Mouse (Mus musculus) T-helper 17 cell (primary cell): ENCODE data around the gene Tssc4.

Experiments used
- in situ Hi-C, 2 experiments: fragments of 300-600 bp; cut with MboI, MseI; formaldehyde crosslinking; loops; 1 replicate in 1 of 2; 2 replicates in 1 of 2; pipeline ENCODE4 v1.15.1; 2025; ENCODE audit warnings: high pct_unique_total_duplicates in 2 of 2

Tssc4 gene

DNA sequence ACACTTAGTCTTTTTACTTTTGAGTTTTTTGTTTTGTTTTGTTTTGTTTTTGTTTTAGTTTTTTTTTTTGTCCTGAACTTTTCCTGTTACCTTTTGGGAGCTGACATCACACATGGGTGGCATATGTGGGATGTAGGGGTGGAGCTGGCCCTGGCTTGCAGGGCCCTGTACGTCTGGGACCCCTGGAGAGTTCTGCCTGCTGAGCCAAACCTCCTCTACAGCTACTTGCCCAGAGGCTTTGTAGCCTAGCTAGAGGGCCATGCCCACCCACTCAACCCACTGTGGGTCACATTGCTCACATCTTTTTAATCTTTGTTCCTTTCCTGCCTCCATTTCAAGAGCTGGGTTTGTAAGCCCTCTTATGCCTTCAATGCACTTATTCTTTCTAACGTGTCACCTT lies 1.6 kb upstream of the Tssc4 start:
- in situ Hi-C loops: loop anchor here (5.0 to 25.0 kb wide), 2 partner anchors 60 to 1980 kb away; partner anchors contain the start of genes Tspan32 (in 2 of the 2) and Pkp3 (in 1 of the 2)

DNA sequence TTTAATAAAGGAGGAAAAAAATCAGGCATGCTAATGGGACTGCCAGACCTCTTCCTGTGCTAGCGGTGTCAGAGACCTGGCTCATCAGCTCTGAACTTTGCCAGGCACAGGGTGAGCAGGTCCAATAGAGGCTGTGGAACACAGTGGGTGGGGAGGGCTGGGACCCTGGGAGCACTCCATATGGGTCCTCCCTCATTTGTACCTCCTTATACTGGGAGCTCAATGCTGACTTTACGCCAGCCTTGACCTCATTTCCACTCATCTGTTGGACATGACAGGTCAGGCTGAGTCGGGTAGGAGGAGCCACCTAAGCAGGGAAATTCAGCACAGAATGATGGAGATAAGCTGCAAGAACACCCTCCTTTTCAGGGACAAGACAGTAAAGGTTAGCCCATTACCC lies 1.2 kb upstream of the Tssc4 start:
- in situ Hi-C loops: loop anchor here (5.0 to 25.0 kb wide), 2 partner anchors 61 to 1981 kb away; partner anchors contain the start of genes Tspan32 (in 2 of the 2) and Pkp3 (in 1 of the 2)

DNA sequence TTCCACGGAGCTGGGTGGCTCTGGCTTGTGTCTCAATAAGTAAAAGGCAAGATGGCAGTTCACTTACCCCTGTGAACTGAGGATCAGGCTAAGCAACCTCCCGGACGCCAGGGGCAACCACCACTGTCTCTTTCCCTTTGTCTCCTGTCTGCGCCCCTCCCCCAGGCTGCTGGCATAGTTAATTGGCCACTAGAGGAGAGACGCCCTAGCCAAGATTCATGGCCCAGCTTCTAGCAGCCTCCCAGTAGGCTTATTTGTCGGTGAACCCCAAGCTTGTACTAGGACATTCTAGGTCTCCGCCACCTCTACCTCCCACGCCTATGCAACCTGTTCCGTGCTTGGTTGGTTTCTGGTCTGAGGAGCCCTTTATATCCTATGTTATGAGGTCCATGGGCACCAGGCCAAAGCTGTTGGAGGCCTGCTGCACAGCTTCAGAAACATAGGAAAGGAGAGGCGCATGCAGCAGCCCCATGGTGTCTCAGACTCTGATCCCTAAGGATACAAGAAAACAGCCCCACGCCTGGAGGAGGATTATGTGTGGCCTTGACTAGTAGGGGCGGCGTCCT lies 650 bp upstream of the Tssc4 start:
- in situ Hi-C loops: loop anchor here (5.0 to 25.0 kb wide), 2 partner anchors 61 to 1981 kb away; partner anchors contain the start of genes Tspan32 (in 2 of the 2) and Pkp3 (in 1 of the 2)

DNA sequence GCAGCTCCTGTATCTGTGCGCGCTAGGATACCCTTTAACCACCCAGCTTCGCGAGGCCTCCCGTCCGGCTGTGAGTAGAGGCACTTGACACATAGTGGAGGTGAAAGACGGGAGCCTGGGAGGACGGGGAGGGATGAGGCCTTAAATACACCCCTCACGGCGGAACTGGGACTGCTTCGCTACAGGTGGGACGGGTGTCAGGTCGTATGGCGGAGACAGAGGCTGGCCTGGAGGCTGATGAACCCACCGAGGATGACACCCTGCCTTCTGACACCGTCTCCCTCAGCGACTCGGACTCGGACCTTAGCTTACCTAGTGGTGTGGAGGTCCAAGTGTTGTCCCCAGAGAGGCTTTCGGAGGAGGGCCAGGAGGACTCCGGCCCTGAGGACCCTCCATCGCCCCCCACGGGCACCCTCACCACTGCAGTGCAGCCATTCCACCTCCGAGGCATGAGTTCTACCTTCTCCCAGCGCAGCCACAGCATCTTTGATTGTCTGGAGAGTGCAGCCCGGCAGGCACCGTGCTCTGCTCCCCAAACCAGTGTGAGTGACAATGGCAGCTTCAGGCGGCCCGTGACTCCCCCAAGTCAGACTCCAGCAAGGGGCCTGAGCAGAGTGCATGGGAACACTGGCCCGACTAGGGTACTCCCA lies 827 bp downstream of the Tssc4 start:
- in situ Hi-C loops: loop anchor here (5.0 to 25.0 kb wide), 2 partner anchors 63 to 1983 kb away; partner anchors contain the start of genes Tspan32 (in 2 of the 2) and Pkp3 (in 1 of the 2)

DNA sequence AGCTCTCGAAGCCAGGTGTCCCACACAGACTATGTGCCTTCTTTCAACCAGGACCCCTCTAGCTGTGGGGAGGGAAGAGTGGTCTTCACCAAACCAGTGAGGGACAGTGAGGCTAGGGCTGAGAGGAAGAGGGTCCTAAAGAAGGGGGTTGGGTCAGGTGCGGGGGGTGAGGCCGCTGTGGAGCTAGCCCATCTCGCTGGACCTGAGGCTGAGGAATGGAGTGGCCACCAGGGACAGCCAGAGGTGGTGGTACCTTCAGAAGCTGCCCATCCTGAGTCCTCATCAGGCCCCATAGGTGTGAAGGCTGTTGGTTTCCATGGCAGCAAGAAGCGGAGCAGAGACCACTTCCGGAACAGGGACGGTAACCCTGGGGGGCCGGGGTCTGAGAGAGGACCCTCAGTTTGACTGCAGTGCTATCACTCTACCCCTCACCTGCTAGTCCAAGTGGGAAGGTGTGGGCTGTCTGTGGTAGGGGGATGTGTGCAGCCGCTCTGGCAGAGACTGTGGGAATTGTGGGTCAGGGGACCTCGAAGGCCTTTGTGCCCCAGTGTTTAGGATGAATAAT lies 1.5 kb downstream of the Tssc4 start:
- in situ Hi-C loops: loop anchor here in 1 of 2 experiments (25.0 kb wide), 1 partner anchor 1983 kb away; the partner anchor contains the start of gene Pkp3

DNA sequence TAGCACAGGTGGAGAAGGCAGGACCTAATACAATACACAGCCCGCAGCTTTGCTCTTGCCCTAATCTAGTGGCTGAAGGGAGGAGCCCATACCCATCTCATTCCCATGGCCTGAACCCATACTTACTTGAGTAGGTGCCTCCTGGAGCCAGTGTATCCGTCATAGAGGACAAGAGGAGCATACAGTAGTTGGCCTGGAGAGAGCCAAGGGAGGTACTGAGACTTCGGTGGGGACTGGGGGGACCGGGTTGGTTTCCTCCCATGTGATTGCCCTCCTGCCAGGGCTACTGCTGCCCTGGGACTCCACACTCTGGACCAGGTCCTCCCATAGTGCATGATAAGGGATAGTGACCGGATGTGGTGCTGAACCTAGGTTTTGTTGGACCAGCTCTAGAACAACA lies 3.6 kb downstream of the Tssc4 start:
- in situ Hi-C loops: loop anchor here in 1 of 2 experiments (25.0 kb wide), 1 partner anchor 1985 kb away; the partner anchor contains the start of gene Pkp3

DNA sequence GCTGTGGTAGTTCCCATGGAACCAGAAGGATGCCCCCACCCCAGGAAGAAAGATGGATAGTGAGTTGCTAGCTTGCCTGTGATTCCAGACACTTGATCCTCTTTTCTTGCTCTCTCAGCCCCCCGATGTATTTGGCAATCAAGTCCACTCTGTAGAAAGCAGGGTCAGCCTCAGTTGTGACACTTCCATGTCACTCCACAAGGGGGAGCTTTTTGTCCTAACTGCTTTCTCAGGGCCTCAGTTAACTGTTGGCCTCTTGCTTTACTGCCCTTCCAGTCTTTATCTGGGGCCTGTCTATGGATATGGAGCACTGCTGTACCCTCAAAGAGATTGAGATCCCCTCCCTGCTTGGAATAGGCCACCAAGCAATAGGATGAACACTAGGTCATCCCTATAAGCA lies 4.0 kb downstream of the Tssc4 start:
- in situ Hi-C loops: loop anchor here in 1 of 2 experiments (25.0 kb wide), 1 partner anchor 1986 kb away; the partner anchor contains the start of gene Pkp3

DNA sequence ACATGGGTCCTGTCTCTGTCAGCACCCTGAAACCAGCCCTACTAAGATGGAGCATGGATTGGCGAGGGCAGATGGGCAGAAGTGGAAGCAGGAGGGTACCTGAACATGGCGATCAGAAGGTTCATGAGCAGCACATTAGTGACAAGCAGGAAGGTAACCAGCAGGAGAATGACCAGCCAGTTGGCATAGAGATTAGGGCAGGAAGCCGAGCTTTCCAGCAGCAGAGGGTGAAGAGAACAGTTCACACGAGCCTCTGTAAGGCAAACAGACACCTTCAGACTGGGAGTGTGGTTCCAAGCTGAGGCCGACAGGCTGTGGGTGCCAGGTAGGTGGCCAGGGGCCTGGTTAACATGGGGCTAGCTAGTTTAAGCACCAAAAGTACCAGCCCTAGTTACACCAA lies 6.3 kb downstream of the Tssc4 start:
- in situ Hi-C loops: loop anchor here in 1 of 2 experiments (5.0 kb wide), 1 partner anchor 183 kb away; no protein-coding TSS in a partner anchor

DNA sequence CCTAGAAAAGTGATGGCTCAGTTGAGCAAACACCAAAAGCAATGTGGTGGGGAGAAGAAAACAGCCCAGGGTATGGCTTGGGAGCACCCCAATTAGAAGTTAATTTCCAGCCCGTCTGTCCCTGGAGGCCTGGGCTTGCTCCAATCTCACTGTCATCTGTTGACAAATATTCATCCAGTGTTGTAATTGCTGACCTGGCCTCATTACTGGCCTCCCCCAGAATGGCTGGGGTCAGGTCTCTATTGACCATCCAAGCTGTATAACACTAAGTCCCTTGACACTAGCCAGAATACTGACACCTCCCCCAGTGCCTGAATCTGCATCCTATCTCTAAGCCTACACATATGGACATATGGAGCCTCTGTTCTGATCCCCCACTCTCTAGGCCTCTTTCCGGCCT lies 8.3 kb downstream of the Tssc4 start:
- in situ Hi-C loops: loop anchor here in 1 of 2 experiments (5.0 kb wide), 1 partner anchor 185 kb away; no protein-coding TSS in a partner anchor

DNA sequence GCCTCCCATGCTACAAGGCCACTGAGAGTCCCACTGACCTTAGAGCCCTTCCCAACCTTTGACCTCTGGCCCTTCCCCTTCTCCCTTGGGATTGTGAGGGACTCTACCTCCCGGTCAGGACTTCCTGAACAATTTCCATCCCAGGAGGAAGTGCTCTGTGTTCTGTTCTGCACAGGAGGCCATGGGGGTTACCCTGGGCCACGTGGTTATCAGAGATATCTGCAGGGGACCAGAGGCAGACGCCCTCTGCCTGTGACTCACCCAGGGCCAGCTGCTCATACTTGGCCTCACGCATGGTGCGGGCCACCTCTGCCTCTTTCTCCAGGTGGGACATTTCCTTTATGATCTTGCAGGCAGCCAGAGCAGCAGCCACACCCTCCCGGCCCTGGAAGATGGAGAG lies 13.0 kb downstream of the Tssc4 start:
- in situ Hi-C loops: no loop called here

DNA sequence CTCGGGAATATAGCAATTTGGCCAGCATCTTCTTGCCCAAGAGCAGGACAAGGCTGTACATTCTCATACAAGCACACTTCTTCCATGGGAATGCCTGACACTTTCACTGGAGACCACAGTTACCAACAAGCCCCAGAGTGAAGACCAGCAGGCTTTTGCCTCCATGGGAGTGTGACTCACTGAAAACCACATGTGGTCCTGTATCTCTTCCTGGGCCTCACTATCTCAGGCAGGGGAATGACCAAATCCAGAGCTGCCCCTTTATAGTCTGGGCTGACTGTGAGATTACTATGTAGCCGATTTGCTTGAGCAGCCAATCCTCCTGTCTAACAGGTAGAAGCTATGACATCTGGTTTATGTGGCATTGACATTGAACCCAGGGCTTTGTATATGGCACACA lies 14.7 kb downstream of the Tssc4 start:
- in situ Hi-C loops: no loop called here

DNA sequence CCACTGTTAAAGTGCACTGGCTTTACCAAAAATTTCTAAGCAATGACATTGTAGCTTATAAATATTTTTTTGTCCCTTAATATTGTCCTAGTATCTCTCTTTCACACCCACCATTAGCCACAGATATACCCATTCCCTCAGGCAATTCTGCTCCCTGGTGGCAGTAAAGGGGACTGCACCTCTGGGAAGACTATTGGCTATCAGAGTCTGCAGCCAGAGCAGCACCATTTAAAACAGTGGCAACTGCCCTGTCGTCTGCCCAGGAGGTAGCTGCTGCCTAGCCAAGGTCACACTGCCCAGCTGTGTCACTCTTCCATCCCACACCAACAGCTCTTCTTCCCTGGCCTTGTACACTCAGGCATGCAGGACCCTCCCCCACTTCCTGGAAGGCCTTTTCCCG lies 17.3 kb downstream of the Tssc4 start:
- in situ Hi-C loops: no loop called here

DNA sequence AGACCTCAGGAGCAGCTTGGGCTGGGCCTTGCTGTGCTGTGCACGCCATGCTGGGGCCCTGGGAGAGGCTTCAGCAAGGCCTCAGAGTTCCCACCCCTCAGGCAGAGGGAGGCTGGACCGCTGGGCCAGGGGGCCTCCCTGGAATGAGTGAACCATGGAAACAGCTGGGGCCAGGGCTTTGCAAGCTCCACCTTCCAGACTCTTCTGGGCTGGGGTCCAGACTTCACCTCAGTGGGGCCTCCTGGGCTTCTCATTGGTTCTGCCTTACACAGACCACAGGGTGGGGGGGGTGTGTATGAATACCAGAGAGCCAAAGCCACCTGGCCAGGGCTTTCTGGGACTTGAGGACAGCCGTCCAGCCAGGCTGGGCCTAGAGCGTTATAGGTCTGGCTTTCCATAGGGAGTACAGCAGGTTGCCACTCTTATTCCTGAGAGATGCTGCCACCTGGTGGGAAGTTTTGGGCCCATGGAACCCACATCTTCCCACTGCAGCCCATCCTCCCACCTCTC lies 18.1 kb downstream of the Tssc4 start:
- in situ Hi-C loops: no loop called here

DNA sequence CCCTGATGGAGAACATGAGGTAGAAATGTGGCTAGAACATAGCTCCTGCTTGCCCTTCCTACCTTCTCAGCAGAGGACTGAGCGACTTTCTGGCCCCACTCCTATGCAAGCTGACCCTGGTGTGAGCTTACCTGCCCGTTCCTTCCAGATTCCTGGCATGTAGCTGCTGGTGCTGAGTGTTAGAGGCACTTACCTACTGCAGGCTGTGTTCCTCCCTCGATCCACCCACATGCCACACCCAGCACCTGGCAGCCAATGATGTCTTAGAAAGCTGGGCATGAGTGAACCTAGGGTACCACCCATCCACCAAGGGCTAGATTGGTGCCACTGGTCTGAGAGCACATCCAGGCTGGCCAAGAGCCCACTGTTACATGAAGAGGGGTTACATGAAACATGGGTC lies 24.8 kb downstream of the Tssc4 start:
- in situ Hi-C loops: no loop called here

DNA sequence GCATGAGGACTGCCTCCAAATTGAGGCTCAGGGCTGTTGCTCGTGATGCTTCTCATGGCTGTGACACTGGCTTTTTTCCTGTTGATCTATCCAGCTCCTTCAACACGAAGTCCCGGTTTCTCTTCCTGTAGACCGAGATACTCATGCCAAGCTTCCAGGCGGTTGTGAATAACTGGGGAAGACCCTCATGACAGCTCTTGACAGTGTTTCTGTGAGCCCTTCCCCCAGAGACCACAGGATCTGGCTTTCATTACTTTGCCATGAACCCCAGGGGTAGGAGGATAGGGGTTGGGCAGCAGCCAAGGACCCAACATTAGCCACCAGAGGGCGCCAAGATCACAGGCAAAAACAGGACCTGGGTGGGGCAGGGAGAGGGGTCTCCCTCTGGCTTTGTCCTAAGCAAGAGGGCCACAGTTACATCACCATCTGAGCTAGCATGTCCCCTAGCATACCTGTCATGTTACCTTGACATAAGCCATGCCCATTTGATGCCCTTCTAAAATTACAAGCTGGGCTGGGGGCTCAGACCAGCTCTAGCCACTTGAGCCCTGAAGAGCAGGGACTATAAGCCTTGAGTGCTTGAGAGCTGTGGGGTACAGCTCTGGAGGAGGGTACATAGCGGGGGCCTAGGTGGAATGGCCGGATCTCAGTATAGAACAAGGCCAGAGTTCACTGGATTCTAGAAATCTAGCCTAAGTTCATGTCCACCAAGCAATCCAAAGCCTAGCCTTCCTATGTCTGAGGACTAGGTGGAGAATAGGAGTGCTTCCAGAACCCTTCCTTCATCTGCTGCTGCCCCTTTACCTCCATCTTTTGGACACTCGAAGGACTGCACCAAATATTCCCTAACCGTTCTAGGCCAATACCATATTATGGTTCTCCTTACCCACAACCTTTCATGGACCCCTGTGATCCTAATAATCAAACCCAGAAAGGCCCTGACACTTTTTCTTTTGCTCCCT lies 25.8 kb downstream of the Tssc4 start, which contains the start of gene Trpm5:
TSS of gene Trpm5 (minus strand) at position 51 of the 962 bp plus-strand sequence.
- in situ Hi-C loops: no loop called here

DNA sequence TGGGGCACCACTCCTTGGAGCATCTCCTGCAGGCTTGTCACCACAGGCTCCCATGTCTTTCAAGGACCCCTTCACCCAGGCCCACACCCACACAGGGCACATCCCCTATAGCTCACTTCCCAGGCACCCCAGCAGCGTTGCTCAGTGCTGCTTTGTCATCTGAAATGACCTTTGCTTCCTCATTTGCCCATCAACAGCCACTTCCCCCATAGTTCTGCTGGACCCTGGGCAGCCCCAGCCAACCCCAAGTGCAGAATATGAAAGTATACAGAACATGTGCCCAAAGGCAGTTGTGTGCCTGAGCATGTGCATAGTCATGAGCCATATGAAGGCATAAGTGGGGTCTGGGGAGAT lies 26.5 kb downstream of the Tssc4 start:
- in situ Hi-C loops: no loop called here

DNA sequence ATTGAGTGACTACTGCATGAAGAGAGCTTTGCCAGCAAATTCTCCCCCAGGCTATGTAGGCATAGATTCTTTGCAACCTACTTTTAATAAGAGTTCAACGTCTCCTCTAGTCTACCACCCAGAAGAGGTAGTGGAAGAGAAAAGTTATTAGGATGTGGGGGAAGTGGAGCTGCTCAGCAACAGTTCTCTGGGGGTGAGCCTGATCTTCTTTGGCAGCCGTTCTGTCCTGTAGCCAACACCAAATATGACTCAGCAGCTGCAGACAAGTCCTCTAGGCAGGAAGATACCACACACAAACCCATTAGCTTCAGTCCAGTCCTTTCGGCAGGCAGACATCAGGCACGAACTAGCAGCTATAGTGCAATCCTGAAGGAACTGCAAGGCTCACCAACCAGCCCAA lies 31.7 kb downstream of the Tssc4 start:
- in situ Hi-C loops: no loop called here

DNA sequence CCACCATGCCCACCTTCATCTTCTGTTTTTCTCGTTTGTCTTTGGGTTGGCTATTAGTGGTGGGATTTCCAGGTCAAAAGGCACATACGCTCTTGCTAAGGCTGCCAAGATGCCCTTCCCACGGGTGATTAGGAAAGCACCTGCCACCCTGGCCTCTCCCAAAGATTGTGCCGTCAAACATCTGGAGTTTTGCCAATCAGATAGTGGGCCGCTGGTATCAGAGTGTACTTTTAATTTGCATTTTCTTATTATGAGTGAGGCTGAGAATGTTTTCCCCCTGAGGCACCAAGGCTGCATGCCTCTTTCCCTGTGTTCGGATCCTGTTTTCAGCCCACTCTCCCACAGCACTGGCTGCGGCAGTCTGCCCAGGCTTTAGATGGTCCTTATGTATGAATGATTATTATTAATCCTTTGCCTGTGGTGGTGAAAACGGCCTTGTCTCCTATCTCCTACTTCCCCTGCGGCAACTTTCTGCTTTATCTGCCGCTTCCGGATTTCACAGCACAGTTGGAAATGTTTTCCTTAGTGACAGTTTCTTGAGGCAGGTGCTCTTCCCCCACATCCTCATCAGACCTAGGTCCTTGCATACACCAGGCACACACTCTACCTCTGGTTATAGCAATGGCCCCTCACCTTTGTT lies 36.3 kb downstream of the Tssc4 start:
- in situ Hi-C loops: no loop called here

DNA sequence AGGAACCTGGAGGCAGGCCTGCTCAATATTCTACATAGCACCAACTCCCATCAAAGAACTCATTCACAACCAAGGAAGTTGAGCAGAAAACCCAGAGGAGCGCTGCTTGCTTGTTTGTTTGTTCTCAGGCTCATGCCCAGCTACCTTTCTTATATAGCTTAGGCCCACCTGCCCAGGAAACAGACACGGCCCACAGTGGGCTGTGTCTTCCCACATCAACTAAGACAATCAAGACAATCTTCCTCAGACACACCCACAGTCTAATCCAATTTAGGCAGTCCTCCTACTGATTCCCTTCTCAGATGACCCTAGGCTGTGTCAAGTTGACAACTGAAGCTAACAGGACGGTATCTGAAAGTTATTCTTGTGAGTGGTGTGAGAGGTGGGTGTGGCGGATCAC lies 37.0 kb downstream of the Tssc4 start, which contains the start of gene Kcnq1:
TSS of gene Kcnq1 (plus strand) at position 301 of the 400 bp plus-strand sequence.
- in situ Hi-C loops: no loop called here
